Mouse (Mus musculus): Measurements from ENCODE around the gene Gm20388.

GRCm38 (mm10) chr8:123122670-123123069 lies 3212.0 kb downstream of the Gm20388 start:
- no peak for TF ChIP-seq CTCF (IDR thresholded peaks at IDR 0.05; ENCODE audit: low read depth)
- TF ChIP-seq EP300 (IDR thresholded peaks at IDR 0.05; ENCODE audit: low read depth): no peak

Measured in liver, embryonic 14.5 days (tissue).